Mouse (Mus musculus) adipocyte (in vitro differentiated cells): ENCODE data around the gene Fam57b.

Experiments used
- DNase-seq: peaks from one replicate; pipeline ENCODE4 v3.0.0-alpha.2; 2016; ENCODE audit warnings: low spot score

Gene Fam57b

GRCm38 (mm10) chr7:126870520-126870891 is 73.0 kb downstream of the Fam57b start:
- DNase-seq: no peak

- no peak for DNase-seq
These were observed 79.8 kb downstream of the Fam57b start for GRCm38 (mm10) chr7:126877239-126877638.
